Mouse (Mus musculus) testis, adult 2 months (tissue): ENCODE measurements at regions not wholly inside any gene's neighbourhood (a gene's known extent, or its start where the extent isn't known, plus 50 kb on each side); places are given as distances from the start of the nearest gene placed in this dataset.

Experiments used
- CTCF ChIP-seq: fragments of 200-500 bp; IDR thresholded peaks from 2 replicates; pipeline ENCODE4 v1.5.1; 2012; ENCODE audit warnings: low read depth, mild to moderate bottlenecking, inconsistent platforms, low read length, moderate library complexity; ENCODE audit not compliant: control insufficient read depth, insufficient read depth, insufficient replicate concordance
- POLR2A ChIP-seq: fragments of 200-500 bp; IDR thresholded peaks from 2 replicates; pipeline ENCODE4 v1.6.1; 2012; ENCODE audit warnings: low read depth, mild to moderate bottlenecking, inconsistent platforms, low read length, moderate library complexity; ENCODE audit not compliant: control insufficient read depth

GRCm38 (mm10) chr12:45672361-45672760, 597.9 kb upstream of the Stxbp6 start:
- TF ChIP-seq CTCF (no peak), POLR2A (no peak)
